Mouse (Mus musculus): ENCODE data around the gene Ybx3. TPM values are rescaled to one million over a fixed set of nuclear protein-coding genes. Genes with fewer than 3 reads are reported as not detected.

Gene Ybx3
- total RNA-seq (2015) (568 and 581 TPM in 2 replicates), total RNA-seq (2017) (577 and 593 TPM in 2 replicates)

- ATAC-seq (replicated peaks; ENCODE audit: poor library complexity) = peak; percentile 52
These were observed at the start of gene Ybx3 for GRCm38 (mm10) chr6:131388040-131389021. Gene Ybx3 (minus strand): TSS chr6:131388476.

GRCm38 (mm10) chr6:131436626-131437025 is 48.4 kb upstream of the Ybx3 start:
- no peak for ATAC-seq (replicated peaks; ENCODE audit: poor library complexity)

GRCm38 (mm10) chr6:131434088-131434487 is 45.8 kb upstream of the Ybx3 start:
- peak; percentile 13 for ATAC-seq (replicated peaks; ENCODE audit: poor library complexity)

- peak; percentile 86 for ATAC-seq (replicated peaks; ENCODE audit: poor library complexity)
These were observed 45.1 kb upstream of the Ybx3 start for GRCm38 (mm10) chr6:131433153-131434048.

GRCm38 (mm10) chr6:131421572-131421971 is 33.3 kb upstream of the Ybx3 start:
- peak; percentile 87 for ATAC-seq (replicated peaks; ENCODE audit: poor library complexity)

- ATAC-seq (replicated peaks; ENCODE audit: poor library complexity) = peak; percentile 83
These were observed 31.3 kb upstream of the Ybx3 start for GRCm38 (mm10) chr6:131419614-131420013.

- peak; percentile 49 for ATAC-seq (replicated peaks; ENCODE audit: poor library complexity)
These were observed 30.5 kb upstream of the Ybx3 start for GRCm38 (mm10) chr6:131418770-131419169.

- no peak for ATAC-seq (replicated peaks; ENCODE audit: poor library complexity)
These were observed 23.0 kb upstream of the Ybx3 start for GRCm38 (mm10) chr6:131411116-131411843.

GRCm38 (mm10) chr6:131406957-131407356 is 18.7 kb upstream of the Ybx3 start:
- ATAC-seq (replicated peaks; ENCODE audit: poor library complexity) = no peak

GRCm38 (mm10) chr6:131405896-131406295 is 17.6 kb upstream of the Ybx3 start:
- no peak for ATAC-seq (replicated peaks; ENCODE audit: poor library complexity)

GRCm38 (mm10) chr6:131405174-131405573 is 16.9 kb upstream of the Ybx3 start:
- peak; percentile 79 for ATAC-seq (replicated peaks; ENCODE audit: poor library complexity)

- ATAC-seq (replicated peaks; ENCODE audit: poor library complexity) = peak; percentile 71
These were observed 16.0 kb upstream of the Ybx3 start for GRCm38 (mm10) chr6:131404260-131404659.

- 0 out of 2 replicates have a peak, but pooled peaks have one; percentile 10 for ATAC-seq (replicated peaks; ENCODE audit: poor library complexity)
These were observed 14.8 kb upstream of the Ybx3 start for GRCm38 (mm10) chr6:131403036-131403435.

- ATAC-seq (replicated peaks; ENCODE audit: poor library complexity) = no peak
These were observed 14.3 kb upstream of the Ybx3 start for GRCm38 (mm10) chr6:131402606-131403005.

- no peak for ATAC-seq (replicated peaks; ENCODE audit: poor library complexity)
These were observed 13.0 kb upstream of the Ybx3 start for GRCm38 (mm10) chr6:131401259-131401658.

GRCm38 (mm10) chr6:131396650-131397049 is 8.4 kb upstream of the Ybx3 start:
- peak; percentile 68 for ATAC-seq (replicated peaks; ENCODE audit: poor library complexity)

GRCm38 (mm10) chr6:131393873-131394660 is 5.8 kb upstream of the Ybx3 start:
- peak; percentile 84 for ATAC-seq (replicated peaks; ENCODE audit: poor library complexity)

- ATAC-seq (replicated peaks; ENCODE audit: poor library complexity) = peak; percentile 72
These were observed 846 bp downstream of the Ybx3 start for GRCm38 (mm10) chr6:131387221-131388039.

All from megakaryocyte progenitor cell, adult 5-6 weeks (primary cell).